Mouse (Mus musculus): ENCODE data around the gene Crhbp.

Gene Crhbp

DNA sequence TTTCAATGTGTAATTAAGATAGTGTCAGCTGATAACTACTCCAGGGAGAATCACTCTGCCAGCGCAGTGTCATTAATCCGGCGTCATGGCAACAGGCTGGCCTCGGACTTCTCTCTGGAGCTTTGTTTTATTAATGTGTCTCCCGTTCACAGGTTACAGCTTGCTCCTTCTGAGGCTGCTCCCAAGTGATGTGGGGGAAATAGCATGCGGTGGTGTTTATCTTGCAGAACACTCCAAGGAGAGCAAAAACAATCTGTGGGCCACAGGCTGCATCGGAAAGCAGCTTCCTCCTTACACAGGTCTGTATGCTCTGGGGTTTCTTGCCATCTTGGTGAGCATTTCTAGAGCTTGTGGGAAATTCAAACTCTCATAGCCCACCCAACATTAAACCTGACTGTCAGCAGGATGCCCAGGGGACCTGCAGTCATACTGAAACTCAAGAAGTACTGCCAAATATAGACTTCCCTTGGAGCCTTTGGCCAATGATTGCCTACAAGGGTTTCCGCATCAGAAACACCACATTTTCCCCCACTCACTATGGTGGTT is 25.4 kb downstream of the Crhbp start:
- in situ Hi-C loops (cut with MboI, MseI): no loop called here

DNA sequence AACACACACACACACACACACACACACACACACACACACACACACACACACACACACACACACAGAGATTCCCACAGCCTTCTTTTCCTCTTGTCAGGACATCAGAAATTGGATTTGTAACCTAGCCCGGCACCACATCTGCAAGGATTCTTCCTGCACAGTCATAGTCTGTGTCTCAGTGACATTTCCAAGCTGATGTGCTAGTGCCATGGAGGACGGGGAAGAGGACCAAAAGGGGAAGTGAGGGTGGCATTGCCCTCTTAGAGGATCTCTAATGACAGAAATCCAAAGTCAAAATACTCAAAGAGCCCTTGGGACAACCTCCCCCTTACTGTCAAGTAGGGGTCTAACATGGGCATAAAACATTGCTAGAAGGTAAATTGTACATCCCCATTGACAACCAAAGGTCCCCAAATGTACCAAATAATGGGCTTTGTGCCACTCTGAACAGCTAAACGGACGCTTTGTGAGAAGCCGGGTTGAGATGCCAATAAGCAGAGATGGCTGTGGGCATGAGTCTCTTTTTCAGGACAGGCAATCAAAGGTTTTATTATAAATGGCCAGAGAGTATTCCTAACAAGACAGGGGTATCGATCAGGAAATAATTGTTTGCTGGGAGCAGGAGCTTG is 26.0 kb downstream of the Crhbp start:
- in situ Hi-C loops (cut with MboI, MseI): no loop called here

DNA sequence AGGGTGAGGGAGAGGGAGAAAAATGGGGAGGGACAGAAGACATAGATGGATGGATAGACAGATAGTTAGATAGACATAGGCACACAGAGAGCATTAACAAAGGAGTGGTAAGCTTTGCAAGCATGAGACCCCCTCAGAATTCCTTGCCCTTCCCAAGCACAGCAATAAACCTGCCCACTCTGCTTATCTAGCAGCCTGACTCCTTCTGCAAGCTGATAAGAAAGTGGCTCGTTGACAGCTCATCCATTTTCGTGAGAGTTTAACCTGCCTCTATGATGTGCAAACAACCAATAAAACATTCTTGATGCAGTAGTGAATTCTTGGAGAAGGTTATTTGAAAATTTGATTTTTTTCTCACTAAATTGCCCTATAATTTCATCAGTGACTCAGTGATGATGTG is 32.5 kb downstream of the Crhbp start:
- in situ Hi-C loops (cut with MboI, MseI): no loop called here

DNA sequence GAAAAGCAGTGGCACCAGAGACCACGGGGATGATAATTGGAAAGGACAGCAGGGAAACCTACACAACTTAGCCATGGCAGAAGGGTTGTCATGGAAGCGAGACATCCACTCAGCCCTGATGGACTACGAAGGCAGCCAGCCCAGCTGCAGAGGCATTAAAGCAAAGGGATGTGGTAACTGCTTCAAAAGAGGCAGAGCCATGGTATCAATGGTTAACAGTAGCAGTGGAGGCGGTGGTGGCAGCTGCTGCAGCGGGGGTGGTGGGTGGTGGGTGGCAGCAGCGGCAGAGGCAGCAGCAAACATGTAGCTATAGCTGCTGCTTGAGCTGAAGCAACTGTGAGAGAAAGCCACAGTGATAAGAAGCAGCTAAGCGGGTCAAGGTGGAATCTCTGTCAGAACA is 51.5 kb downstream of the Crhbp start:
- in situ Hi-C loops (cut with MboI, MseI): loop anchor here (5.0 kb wide), 2 partner anchors 79 to 84 kb away; partner anchors contain the start of gene S100z (in 1 of the 2)

DNA sequence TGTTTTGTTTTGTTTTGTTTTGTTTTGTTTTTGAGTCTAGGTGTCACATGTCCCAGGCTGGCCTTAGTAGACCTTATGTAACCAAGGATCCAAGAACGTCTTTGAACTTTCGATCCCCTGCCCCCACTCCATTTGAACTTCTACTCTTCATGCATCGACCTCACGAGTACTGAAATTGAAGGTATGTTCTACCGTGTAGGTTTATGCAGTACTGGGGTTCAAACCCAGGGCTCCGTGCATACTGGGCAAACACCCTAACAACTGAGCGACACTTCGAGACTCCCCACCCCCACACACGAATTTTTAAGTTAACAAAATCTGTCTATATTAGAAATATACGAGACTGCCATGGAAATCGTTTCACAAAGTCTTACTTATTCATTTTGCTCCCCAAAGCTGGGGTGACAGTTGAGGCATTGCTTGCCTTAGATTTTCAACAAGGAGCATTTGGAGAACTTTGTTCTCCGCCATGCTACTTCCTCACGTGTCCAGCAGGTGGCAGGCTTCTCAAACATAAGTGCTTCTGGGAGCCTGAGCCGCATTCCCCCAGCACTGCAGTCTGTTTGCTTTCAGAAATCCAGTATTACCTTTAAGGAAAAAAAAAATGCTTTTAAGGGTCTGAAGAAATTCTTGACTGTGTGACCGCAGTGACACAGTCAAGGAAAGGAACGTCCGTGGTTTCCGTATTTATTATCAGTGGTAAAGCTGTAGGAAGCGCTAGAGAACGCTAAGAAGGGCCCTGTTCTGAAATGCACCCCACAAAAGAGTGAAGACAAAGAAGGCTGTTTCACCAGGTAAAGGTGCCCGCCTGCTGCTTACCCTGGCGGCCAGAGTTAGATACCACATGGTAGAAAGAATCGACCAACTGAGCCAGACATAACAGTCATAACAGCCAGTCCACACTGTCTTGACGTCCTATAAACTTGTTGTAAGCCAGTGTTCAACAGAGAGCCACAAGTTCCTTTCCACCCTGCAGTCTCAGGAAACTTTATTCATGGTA is 54.6 kb downstream of the Crhbp start:
- in situ Hi-C loops (cut with MboI, MseI): loop anchor here (5.0 kb wide), 2 partner anchors 82 to 87 kb away; partner anchors contain the start of gene S100z (in 1 of the 2)

DNA sequence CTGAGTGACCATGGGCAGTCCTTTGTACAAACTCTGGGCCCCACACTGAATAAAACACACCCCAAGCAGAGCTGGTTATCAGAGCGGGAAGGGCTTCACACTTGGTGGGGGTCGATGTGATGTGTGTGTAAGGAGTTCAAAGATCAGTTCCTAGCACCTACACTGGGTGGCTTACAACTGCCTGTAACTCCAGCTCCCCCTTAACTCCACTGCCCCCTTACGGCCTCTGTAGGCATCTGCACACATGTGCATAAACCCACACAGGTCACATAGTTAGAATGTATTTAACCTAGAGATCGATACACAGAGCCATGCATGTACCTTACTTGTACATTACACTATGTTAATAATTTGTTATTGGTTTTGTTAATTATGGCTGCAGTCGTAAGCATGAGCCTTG is 56.5 kb downstream of the Crhbp start:
- in situ Hi-C loops (cut with MboI, MseI): no loop called here

DNA sequence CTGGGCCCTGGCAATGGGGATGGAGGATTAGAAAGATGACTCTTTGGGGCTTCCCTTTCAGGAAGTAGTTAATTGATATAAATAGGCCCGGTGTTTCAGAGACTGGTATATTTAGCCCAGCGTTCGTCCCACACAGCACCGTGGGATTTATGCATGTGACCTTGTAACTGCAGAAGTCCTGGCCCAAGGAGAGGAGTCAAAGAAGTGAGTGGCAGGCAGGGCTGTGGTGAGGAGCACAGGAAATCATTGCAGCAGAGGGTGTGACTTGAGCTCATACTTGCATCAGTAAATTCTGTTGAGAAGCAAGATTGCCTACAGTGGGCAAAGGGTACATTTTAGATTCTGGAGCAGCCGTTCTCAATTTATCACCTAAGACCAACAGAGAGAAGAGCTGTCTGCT is 62.3 kb downstream of the Crhbp start:
- in situ Hi-C loops (cut with MboI, MseI): no loop called here

Measured in T-helper 17 cell (primary cell).